Mouse (Mus musculus) G1E (cell line): Measurements from ENCODE around the gene Ipo9.

Experiments
- CTCF ChIP-seq: IDR thresholded peaks from 2 replicates; pipeline ENCODE4 v1.5.1; 2012; ENCODE audit warnings: low read depth, low read length, inconsistent platforms, mixed read lengths
- GATA2 ChIP-seq: IDR thresholded peaks from 2 replicates; pipeline ENCODE4 v1.6.1; 2012; ENCODE audit warnings: low read depth, low read length, inconsistent platforms, borderline replicate concordance

- TF ChIP-seq CTCF (peak; percentile 32; the same call in 1 of the 2 replicates), GATA2 (no peak)
Observed at GRCm38 (mm10) chr1:135368245-135368644, 62.1 kb downstream of the Ipo9 start.
